Mouse (Mus musculus): ENCODE data around the gene Trp73.

GRCm38 (mm10) chr4:154142211-154143040 lies 2.4 kb upstream of the Trp73 start, which contains the start of gene Wrap73:
- peak; percentile 66 for TF ChIP-seq CHD2 (IDR thresholded peaks at IDR 0.05; ENCODE audit: low read depth, low read length)
- peak; percentile 88 for TF ChIP-seq HCFC1 (IDR thresholded peaks at IDR 0.05; ENCODE audit: borderline replicate concordance, insufficient read depth, low read length)
